Mouse (Mus musculus) heart, embryonic 12.5 days (tissue): ENCODE data around the gene Gm17334. TPM values are rescaled to one million over a fixed set of nuclear protein-coding genes. Genes with fewer than 3 reads are reported as not detected.

Experiments
- ATAC-seq: fragments of 200-750 bp; cut with Nextera tagmentation; 2 replicates; pipeline ENCODE4 v1.8.0; 2017; ENCODE audit warnings: moderate TSS enrichment, moderate library complexity; ENCODE audit not compliant: insufficient number of reproducible peaks, low FRiP score
- H3K27ac ChIP-seq: fragments of 300-500 bp; sonication (generic); 2 replicates; pipeline ENCODE4 v1.5.1; 2016; ENCODE audit warnings: mild to moderate bottlenecking, moderate library complexity; ENCODE audit not compliant: poor library complexity, severe bottlenecking
- H3K27me3 ChIP-seq: fragments of 300-500 bp; sonication (generic); replicated peaks from 2 replicates; pipeline ENCODE4 v1.6.1; 2016; ENCODE audit warnings: mild to moderate bottlenecking, moderate library complexity
- H3K36me3 ChIP-seq: fragments of 300-500 bp; sonication (generic); 2 replicates; pipeline ENCODE4 v1.6.1; 2016; ENCODE audit warnings: mild to moderate bottlenecking, moderate library complexity
- H3K4me1 ChIP-seq: fragments of 300-500 bp; sonication (generic); replicated peaks from 2 replicates; pipeline ENCODE4 v1.6.1; 2016; ENCODE audit warnings: mild to moderate bottlenecking
- H3K4me2 ChIP-seq: fragments of 300-500 bp; sonication (generic); 2 replicates; pipeline ENCODE4 v1.6.1; 2016; ENCODE audit warnings: mild to moderate bottlenecking, moderate library complexity
- H3K4me3 ChIP-seq: fragments of 300-500 bp; sonication (generic); 2 replicates; pipeline ENCODE4 v1.5.1; 2016; ENCODE audit warnings: mild to moderate bottlenecking
- H3K9ac ChIP-seq: fragments of 300-500 bp; sonication (generic); 2 replicates; pipeline ENCODE4 v1.6.1; 2016; ENCODE audit warnings: mild to moderate bottlenecking, moderate library complexity
- H3K9me3 ChIP-seq: fragments of 300-500 bp; sonication (generic); replicated peaks from 2 replicates; pipeline ENCODE4 v1.6.1; 2016; ENCODE audit warnings: mild to moderate bottlenecking, moderate library complexity
- WGBS: fragments of 180-500 bp; shearing (Covaris S2); methylation state at CpG from one replicate; pipeline ENCODE4 v1.1.7; 2016; 5-methylcytosine and 5-hydroxymethylcytosine counted together
- microRNA-seq: library from miRNA; unstranded; fragments of <30 nt; microRNA quantifications from one replicate; pipeline ENCODE4, GENCODE M21; 2017
- polyA plus RNA-seq: library from polyadenylated mRNA; unstranded; fragments of >200 nt; fragmentation: Nextera tagmentation; extraction: Ambion mirVana; gene quantifications from 2 replicates; pipeline ENCODE4 v1.2.1, GENCODE M21; 2016

Gm17334 gene
- polyA plus RNA-seq, 1 experiment from 2014 or later = not detected

DNA sequence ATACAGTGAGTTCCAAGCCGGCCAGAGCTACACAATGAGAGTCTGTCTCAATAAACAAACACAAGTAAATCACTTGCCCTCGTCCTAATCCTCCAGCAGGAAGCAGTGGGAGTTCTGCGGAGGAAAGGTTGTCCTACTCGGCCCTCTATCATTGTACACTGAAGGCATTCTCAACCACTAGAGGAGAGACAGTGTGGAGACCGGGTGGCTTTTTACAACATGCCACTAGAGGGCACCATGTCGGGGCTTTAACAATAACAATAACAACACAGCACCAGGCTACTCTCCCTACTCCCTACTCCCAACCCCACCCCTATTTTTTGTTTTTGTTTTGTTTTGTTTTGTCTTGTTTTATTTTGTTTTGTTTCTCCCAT, 35.4 kb downstream of the Gm17334 start:
- no peaks in the 10 kb centered on the region for H3K9me3 ChIP-seq
- H3K4me3 ChIP-seq = no peak overlapping the region
- H3K9ac ChIP-seq = no peak overlapping the region
- H3K27me3 ChIP-seq = no peaks in the 10 kb centered on the region
- no peak overlapping the region for H3K27ac ChIP-seq
- ATAC-seq = peak; percentile 78; the same call in 1 of the 2 replicates
- H3K4me2 ChIP-seq = no peak overlapping the region
- H3K36me3 ChIP-seq = no peaks in the 10 kb centered on the region
- 46% methylated on average over 6 of the region's 6 CpGs for WGBS
- no peaks in the 10 kb centered on the region for H3K4me1 ChIP-seq

DNA sequence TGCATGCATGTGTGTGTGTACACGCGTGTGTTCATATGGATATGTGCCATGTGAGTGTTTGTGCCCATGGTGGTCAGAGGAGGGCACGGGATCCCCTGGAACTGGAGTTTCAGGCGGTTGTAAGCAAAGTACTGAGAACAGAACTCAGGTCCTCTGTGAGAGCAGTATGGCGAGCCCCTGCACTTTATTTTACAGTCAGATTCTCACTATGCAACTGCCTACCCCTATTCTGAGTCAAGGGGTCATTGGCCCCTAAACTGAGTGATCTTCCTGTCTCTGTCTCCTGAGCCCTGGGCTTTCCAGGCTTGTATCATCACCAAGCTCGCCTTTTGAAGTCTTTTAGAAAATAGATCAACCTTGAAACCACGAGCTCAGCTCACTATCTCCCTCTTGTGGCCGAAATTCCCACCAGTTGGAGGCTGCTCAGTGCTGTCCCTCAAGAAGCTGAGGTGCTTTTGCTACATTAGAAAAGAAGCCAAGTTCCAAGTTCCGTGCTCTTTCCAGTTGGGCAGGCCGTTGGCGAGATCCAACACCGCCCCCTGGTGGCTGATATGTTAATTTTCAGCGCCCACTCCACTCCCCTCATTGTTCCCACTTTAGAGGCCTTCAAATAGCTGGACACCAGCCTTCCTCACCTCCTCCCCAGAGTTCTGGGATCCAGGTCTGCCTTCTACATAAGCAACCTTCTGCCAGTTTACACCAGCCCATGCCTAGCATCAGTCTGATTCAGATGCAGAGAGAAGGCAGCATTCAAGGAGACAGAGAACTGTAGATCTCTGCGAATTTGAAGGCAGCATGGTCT, 36.0 kb downstream of the Gm17334 start:
- Histone ChIP-seq H3K27ac (no peak overlapping the region), H3K9ac (no peak overlapping the region), H3K9me3 (no peaks in the 10 kb centered on the region), H3K4me3 (no peak overlapping the region), H3K4me2 (no peak overlapping the region), H3K4me1 (no peaks in the 10 kb centered on the region), H3K27me3 (no peaks in the 10 kb centered on the region), H3K36me3 (no peaks in the 10 kb centered on the region)
- peak; percentile 79 for ATAC-seq
- WGBS = 47% methylated on average over 14 of the region's 14 CpGs

DNA sequence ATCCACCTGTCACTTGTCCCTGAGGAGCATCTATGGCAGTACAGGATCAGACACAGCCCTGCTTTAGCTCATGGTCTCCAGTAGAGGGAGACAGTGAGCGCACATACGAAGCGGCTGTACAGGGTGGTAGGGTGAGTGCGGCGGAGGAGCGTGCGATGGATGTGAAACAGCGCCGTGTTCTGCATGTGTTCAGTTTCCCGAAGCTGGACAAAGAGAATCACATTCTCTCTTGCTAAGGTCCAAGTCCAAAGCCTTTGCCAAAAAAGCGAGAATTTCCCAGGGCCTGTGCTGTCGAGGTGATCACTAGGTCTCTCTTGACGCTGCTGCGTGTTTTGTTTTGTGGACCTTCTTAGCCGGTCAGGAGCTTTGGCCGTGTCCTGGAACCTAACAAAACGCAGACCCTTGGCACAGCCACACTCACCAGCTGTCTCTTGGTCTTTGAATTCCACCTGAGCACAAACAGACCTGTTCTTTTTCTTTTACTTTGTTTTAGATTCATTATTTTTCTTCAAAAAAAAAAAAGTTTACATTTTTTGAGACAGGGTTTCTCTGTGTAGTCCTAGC, 37.2 kb downstream of the Gm17334 start:
- ATAC-seq = peak; percentile 61; the same call in 1 of the 2 replicates
- Histone ChIP-seq H3K4me2 (peak overlapping the region; percentile 59), H3K4me3 (0 out of 2 replicates have a peak overlapping the region, but pooled peaks have one; percentile 14)

DNA sequence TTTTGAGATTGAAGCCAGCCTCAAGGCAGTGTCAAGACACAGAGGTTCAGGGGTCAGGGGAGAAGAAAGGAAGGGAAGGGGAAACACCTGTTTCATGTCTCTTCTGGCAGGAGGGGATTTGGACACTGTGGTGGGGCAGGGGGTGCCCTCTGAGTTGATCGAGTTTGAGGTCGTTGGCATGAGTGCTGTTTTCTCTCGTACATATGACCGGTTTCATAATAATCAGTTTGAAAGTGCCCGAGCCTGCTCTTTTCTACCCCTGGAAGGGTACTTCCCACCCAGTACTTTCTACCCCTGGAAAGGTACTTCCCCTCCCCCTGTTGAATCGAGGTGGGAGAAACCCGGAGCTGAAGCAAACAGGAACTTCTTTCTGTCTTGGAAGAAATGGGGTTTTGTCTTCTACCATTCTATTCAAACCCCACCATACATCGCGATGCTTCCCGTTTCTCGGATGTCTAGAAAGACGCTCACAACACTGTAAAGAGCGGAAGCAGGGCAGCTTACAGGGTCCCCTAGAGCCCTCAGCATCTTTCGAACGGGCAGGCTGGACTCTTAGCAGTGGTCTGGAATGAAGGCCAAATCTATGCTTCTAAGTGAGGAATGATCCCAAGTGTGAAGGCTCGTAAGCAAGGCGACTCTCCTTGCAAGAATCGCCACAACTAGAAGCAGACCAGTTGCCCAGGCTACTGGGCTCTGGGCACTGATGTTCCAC, 37.9 kb downstream of the Gm17334 start:
- ATAC-seq = no peak
- peak overlapping the region; percentile 59; the same call in 1 of the 2 replicates for H3K4me2 ChIP-seq

More for the DNA sequence above, 37.2 kb downstream of the Gm17334 start:
- H3K9me3 ChIP-seq = no peaks in the 10 kb centered on the region
- H3K27ac ChIP-seq = no peak overlapping the region
- H3K4me1 ChIP-seq = no peaks in the 10 kb centered on the region
- WGBS = 31% methylated on average over 17 of the region's 17 CpGs
- H3K9ac ChIP-seq = no peak overlapping the region
- H3K27me3 ChIP-seq = no peaks in the 10 kb centered on the region
- H3K36me3 ChIP-seq = no peaks in the 10 kb centered on the region

DNA sequence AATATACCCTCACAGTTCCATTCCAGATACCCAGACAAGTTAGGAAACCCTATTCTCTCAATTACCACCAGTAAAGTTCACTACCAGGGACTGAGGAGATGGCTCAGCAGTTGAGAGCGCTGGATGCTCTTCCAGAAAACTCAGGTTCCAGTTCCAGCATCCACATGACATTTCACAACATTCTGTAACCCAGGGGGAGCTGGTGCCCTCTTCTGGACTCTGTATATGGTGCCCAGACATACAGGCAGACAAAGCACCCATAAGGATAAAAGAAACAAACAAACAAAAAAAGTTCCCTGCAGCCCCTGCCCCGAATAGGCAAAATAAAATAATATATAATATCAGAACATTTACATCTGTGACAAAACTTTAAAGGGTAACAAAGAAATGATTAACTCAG, 38.6 kb downstream of the Gm17334 start:
- Histone ChIP-seq H3K9ac (no peak overlapping the region), H3K36me3 (no peaks in the 10 kb centered on the region), H3K27ac (no peak overlapping the region), H3K4me2 (no peak overlapping the region), H3K4me3 (no peak overlapping the region), H3K4me1 (no peaks in the 10 kb centered on the region), H3K27me3 (no peaks in the 10 kb centered on the region), H3K9me3 (no peaks in the 10 kb centered on the region)
- ATAC-seq = no peak
- WGBS = 75% methylated on average over 2 of the region's 2 CpGs

More for the DNA sequence above, 37.9 kb downstream of the Gm17334 start:
- H3K4me3 ChIP-seq = no peak overlapping the region
- H3K36me3 ChIP-seq = no peaks in the 10 kb centered on the region
- no peaks in the 10 kb centered on the region for H3K9me3 ChIP-seq
- H3K27me3 ChIP-seq = no peaks in the 10 kb centered on the region
- no peaks in the 10 kb centered on the region for H3K4me1 ChIP-seq
- 74% methylated on average over 18 of the region's 18 CpGs for WGBS
- H3K9ac ChIP-seq = no peak overlapping the region
- H3K27ac ChIP-seq = no peak overlapping the region

DNA sequence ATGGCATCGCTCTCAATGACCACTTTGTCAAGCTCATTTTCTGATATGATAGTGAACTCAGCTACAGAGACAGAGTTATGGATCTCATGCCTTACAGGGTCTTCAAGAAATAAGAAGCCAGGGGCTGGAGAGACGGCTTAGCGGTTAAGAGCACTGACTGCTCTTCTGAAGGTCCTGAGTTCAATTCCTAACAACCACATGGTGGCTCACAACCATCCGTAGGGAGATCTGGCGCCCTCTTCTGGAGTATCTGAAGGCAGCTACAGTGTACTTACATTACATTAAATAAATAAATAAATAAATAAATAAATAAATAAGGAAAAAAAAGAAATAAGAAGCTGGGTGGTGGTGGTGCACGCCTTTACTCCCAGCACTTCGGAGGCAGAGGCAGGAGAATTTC, 39.2 kb downstream of the Gm17334 start:
- Histone ChIP-seq H3K9ac (no peak overlapping the region), H3K4me3 (no peak overlapping the region), H3K4me2 (no peak overlapping the region), H3K27me3 (no peaks in the 10 kb centered on the region), H3K4me1 (no peaks in the 10 kb centered on the region), H3K27ac (no peak overlapping the region), H3K36me3 (no peaks in the 10 kb centered on the region), H3K9me3 (no peaks in the 10 kb centered on the region)
- no peak for ATAC-seq
- WGBS = 79% methylated on average over 7 of the region's 7 CpGs

DNA sequence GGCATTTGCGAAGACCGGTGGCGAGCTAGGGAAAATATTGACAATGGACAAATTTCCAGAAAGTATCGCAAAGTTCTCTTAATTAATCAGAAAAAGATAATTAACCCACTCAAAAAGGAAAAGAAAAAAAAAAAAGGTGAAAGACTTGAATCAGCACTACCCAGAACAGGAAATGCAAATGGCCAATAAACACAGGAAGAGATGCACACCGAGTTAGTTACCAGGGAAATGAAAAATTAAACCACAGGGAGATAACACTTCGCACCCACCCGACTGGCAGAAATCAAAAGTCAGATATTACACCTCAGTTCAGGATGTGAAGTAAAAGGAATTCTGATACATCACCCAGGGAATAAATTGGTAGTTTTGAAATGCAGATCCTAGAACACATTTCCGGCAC, 40.7 kb downstream of the Gm17334 start:
- Histone ChIP-seq H3K27me3 (no peaks in the 10 kb centered on the region), H3K36me3 (no peaks in the 10 kb centered on the region), H3K4me1 (no peaks in the 10 kb centered on the region), H3K27ac (no peak overlapping the region), H3K4me2 (no peak overlapping the region), H3K9me3 (no peaks in the 10 kb centered on the region), H3K4me3 (no peak overlapping the region), H3K9ac (no peak overlapping the region)
- no peak for ATAC-seq
- WGBS = 85% methylated on average over 8 of the region's 8 CpGs

DNA sequence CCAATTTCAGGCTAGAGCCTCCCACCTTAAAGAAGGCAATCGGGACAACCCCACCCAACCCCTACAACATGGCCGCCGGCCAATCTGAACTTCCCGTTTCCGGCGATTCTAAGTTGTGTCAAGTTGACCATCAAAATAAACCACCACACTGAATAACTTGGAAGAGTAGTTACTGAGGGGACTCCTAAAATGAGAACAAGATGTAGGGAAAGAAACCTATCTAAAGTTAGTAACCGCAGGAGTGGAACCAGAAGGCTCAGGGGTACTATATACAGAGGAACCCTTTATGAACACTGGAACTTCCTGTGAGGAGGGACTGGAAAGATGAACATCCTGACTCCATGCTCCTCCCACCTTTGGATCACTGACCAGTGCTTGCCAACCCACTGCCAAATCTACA, 41.5 kb downstream of the Gm17334 start:
- H3K27me3 ChIP-seq = no peaks in the 10 kb centered on the region
- no peaks in the 10 kb centered on the region for H3K4me1 ChIP-seq
- H3K4me3 ChIP-seq = no peak overlapping the region
- no peak overlapping the region for H3K4me2 ChIP-seq
- H3K9ac ChIP-seq = no peak overlapping the region
- H3K27ac ChIP-seq = no peak overlapping the region
- no peak for ATAC-seq
- no peaks in the 10 kb centered on the region for H3K9me3 ChIP-seq
- H3K36me3 ChIP-seq = no peaks in the 10 kb centered on the region
- 90% methylated on average over 7 of the region's 7 CpGs for WGBS

Small RNA genes within 50 kb of the gene (microRNA-seq; reads per million reads assigned to microRNA genes)
- gene Mir7671 = not detected

Other genes starting within 250 kb of the Gm17334 start
- 36.1 and 37.2 TPM in 2 replicates for gene Kif3a, start 205.8 kb downstream of the Gm17334 start, polyA plus RNA-seq
- gene Il4, start 154.5 kb downstream of the Gm17334 start, polyA plus RNA-seq = 0.83 TPM in 1 of 2 replicates, not detected in the other
- gene Il13, start 138.5 kb downstream of the Gm17334 start, polyA plus RNA-seq = not detected in 2 replicates
- gene Rad50, start 65.9 kb downstream of the Gm17334 start, polyA plus RNA-seq = 24.0 and 25.6 TPM in 2 replicates
- gene Il5, start 52.4 kb downstream of the Gm17334 start, polyA plus RNA-seq = not detected in 2 replicates
- 9.8 and 11.3 TPM in 2 replicates for gene Irf1, start 3.2 kb downstream of the Gm17334 start, polyA plus RNA-seq
- gene Gm12216, start 86.1 kb upstream of the Gm17334 start, polyA plus RNA-seq = 0.19 and 0.27 TPM in 2 replicates
- gene Slc22a5, start 118.5 kb upstream of the Gm17334 start, polyA plus RNA-seq = 8.9 and 9.6 TPM in 2 replicates
- gene Slc22a21, start 207.1 kb upstream of the Gm17334 start, polyA plus RNA-seq = 2.6 and 3.2 TPM in 2 replicates